Mouse (Mus musculus) kidney, postnatal 0 days (tissue): Measurements from ENCODE around the gene Yy2. TPM values are rescaled to one million over a fixed set of nuclear protein-coding genes. Genes with fewer than 3 reads are reported as not detected.

Source experiments
- ATAC-seq: fragments of 200-750 bp; cut with Nextera tagmentation; replicated peaks from 2 replicates; pipeline ENCODE4 v1.8.0; 2017; ENCODE audit warnings: low read depth, moderate number of reproducible peaks, moderate TSS enrichment, moderate library complexity; ENCODE audit not compliant: low FRiP score
- DNase-seq: peaks from one replicate; pipeline ENCODE4 v3.0.0-alpha.2; 2016; ENCODE audit warnings: low spot score
- H3K27ac ChIP-seq: fragments of 300-500 bp; sonication (generic); 2 replicates; pipeline ENCODE4 v1.5.1; 2014; ENCODE audit warnings: mild to moderate bottlenecking
- H3K27me3 ChIP-seq: fragments of 300-500 bp; sonication (generic); 2 replicates; pipeline ENCODE4 v1.6.1; 2014; ENCODE audit warnings: low read length, mixed read lengths; ENCODE audit not compliant: insufficient read depth
- H3K36me3 ChIP-seq: fragments of 300-500 bp; sonication (generic); 2 replicates; pipeline ENCODE4 v1.6.1; 2014; ENCODE audit warnings: low read length, mixed read lengths; ENCODE audit not compliant: insufficient read depth
- H3K4me1 ChIP-seq: fragments of 300-500 bp; sonication (generic); replicated peaks from 2 replicates; pipeline ENCODE4 v1.6.1; 2014; ENCODE audit warnings: antibody characterized with exemption, low read length, mixed read lengths; ENCODE audit not compliant: insufficient read depth
- H3K4me2 ChIP-seq: fragments of 300-500 bp; sonication (generic); 2 replicates; pipeline ENCODE4 v1.6.1; 2014; ENCODE audit warnings: mild to moderate bottlenecking, low read length, moderate library complexity, mixed read lengths
- H3K4me3 ChIP-seq: fragments of 300-500 bp; sonication (generic); replicated peaks from 2 replicates; pipeline ENCODE4 v1.5.1; 2014; ENCODE audit warnings: low read depth, low read length
- H3K9ac ChIP-seq: fragments of 300-500 bp; sonication (generic); 2 replicates; pipeline ENCODE4 v1.6.1; 2014; ENCODE audit warnings: low read depth, low read length
- H3K9me3 ChIP-seq: fragments of 300-500 bp; sonication (generic); replicated peaks from 2 replicates; pipeline ENCODE4 v1.6.1; 2016; ENCODE audit warnings: low read length, inconsistent platforms, mixed read lengths
- CTCF ChIP-seq: IDR thresholded peaks from 2 replicates; pipeline ENCODE4 v1.5.1; 2016; ENCODE audit warnings: antibody characterized with exemption, low read depth, mild to moderate bottlenecking, moderate library complexity
- WGBS: fragments of 180-500 bp; shearing (Covaris S2); extraction: QIAGEN DNeasy Blood & Tissue Kit; methylation state at CpG from one replicate; pipeline ENCODE4 v1.1.7; 2014; 5-methylcytosine and 5-hydroxymethylcytosine counted together
- polyA plus RNA-seq: library from polyadenylated mRNA; unstranded; fragments of >200 nt; fragmentation: Nextera tagmentation; extraction: Ambion mirVana; gene quantifications from 2 replicates; pipeline ENCODE4 v1.2.1, GENCODE M21; 2015

Yy2 gene
- polyA plus RNA-seq, 1 experiment from 2014 or later = 2.6 TPM

DNA sequence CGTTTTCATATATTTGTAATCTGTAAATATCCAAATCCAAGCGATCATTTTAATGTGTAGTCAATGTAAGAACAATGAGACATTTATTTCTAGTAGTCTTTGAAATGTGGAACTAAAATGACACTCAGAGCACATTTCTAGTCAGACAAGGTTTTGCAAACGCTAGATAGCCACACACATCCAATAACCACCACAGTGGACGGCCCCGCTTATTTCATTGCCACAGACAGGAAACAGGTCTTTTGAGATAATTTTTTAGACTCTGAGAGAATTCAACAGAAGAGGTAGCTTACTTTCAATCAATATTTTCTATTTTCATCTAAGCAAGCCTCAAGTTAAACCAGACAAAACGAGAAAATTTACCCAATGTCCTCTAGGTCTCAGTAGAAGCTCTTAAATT is 27.1 kb upstream of the Yy2 start:
- Histone ChIP-seq H3K36me3 (no peaks in the 10 kb centered on the region), H3K27ac (no peak overlapping the region), H3K27me3 (no peaks in the 10 kb centered on the region), H3K4me1 (no peaks in the 10 kb centered on the region), H3K9ac (no peak overlapping the region), H3K9me3 (no peaks in the 10 kb centered on the region), H3K4me3 (no peak overlapping the region), H3K4me2 (no peak overlapping the region)
- no peak for TF ChIP-seq CTCF
- DNase-seq = no peak
- no peak for ATAC-seq
- WGBS = 83% methylated on average over 6 of the region's 6 CpGs

DNA sequence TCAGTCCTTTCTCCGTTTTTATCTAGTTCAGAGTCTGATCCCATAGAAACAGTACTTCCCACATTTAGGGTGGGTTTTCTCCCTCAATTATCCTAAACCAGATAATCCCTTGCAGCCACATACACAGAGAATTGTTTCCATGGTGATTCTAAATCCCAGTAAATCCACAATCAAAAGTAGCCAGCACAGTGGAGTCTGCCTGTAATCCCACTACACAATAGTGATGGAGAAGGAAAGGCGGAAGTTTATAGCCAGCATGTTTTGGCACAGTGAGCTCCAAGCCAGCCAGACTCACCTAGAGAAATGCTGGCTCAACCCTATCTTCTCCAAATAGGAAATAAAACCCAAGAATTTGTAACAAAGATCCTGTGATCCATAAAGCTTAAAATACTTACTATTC is 25.8 kb upstream of the Yy2 start:
- H3K4me3 ChIP-seq = no peak overlapping the region
- H3K9me3 ChIP-seq = no peaks in the 10 kb centered on the region
- ATAC-seq (no peak), DNase-seq (no peak)
- WGBS = 86% methylated on average over 2 of the region's 2 CpGs
- H3K27ac ChIP-seq = no peak overlapping the region
- no peaks in the 10 kb centered on the region for H3K4me1 ChIP-seq
- H3K36me3 ChIP-seq = no peaks in the 10 kb centered on the region
- H3K4me2 ChIP-seq = no peak overlapping the region
- H3K9ac ChIP-seq = no peak overlapping the region
- no peak for TF ChIP-seq CTCF
- H3K27me3 ChIP-seq = no peaks in the 10 kb centered on the region

DNA sequence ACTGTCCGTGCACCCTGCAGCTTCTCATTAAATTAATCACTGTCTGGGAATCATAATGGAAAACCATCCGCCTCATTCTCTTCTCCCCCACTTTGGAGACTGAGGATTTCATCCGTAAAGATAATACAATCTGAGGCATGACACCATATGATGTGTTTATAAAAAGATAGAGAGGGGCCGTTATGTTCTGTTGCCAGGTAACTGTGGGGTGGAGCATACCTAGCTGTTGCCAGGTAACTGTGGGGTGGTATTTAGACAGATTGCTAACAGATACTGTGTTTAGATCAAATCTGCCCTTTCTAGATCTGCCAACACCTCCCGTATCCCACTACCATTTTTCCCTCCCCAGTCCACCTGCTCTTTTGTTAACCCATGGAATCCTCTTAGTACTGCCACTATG is 18.2 kb upstream of the Yy2 start:
- WGBS = 81% methylated on average over 5 of the region's 5 CpGs
- no peaks in the 10 kb centered on the region for H3K36me3 ChIP-seq
- no peak for TF ChIP-seq CTCF
- H3K4me3 ChIP-seq = no peak overlapping the region
- H3K9ac ChIP-seq = no peak overlapping the region
- ATAC-seq (no peak), DNase-seq (no peak)
- no peaks in the 10 kb centered on the region for H3K9me3 ChIP-seq
- H3K27ac ChIP-seq = no peak overlapping the region
- H3K4me2 ChIP-seq = no peak overlapping the region
- no peaks in the 10 kb centered on the region for H3K27me3 ChIP-seq
- no peaks in the 10 kb centered on the region for H3K4me1 ChIP-seq

DNA sequence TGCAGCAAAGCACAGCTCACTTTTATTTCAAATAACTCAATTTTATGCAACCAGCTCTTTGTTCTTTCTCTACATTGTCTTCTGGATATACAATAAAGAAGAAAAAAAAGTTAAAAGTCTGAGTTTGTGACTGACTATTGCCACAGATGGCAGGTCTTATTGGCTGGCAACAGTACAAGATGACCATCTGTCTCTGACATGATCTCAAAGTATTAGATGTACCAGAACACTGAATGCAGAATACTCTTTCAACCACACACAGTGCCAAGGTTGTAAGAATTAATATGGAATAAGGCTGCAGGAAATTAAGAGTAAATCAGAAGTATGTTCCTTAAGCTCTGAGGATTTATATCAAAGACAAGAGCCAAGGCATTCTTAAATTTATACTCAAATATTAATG is 17.6 kb upstream of the Yy2 start:
- Histone ChIP-seq H3K4me2 (no peak overlapping the region), H3K36me3 (no peaks in the 10 kb centered on the region), H3K27ac (no peak overlapping the region), H3K4me3 (no peak overlapping the region), H3K27me3 (no peaks in the 10 kb centered on the region), H3K9ac (no peak overlapping the region), H3K9me3 (no peaks in the 10 kb centered on the region), H3K4me1 (no peaks in the 10 kb centered on the region)
- no peak for TF ChIP-seq CTCF
- no peak for ATAC-seq
- no peak for DNase-seq

DNA sequence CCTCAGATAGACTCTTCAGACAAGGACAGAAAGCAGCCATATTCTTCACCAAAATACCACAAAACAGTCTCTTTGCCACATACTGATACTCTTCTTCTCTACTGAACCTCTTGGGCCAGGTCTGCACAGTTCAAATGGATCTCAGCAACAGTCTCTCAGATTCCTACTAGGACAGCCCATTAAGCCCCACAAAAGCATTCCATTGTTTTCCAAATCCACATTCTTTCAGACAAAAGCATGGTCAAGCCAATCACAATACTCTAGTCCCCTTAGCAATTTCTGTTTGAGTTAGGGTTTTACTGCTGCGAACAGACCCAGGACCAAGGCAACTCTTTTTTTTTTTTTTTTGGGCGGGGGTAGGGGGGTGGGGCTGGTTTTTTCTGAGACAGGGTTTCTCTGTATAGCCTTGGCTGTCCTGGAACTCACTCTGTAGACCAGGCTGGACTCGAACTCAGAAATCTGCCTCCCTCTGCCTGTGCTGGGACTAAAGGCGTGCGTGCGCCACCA is 10.4 kb upstream of the Yy2 start:
- H3K4me2 ChIP-seq = no peak overlapping the region
- H3K4me3 ChIP-seq = no peak overlapping the region
- H3K27me3 ChIP-seq = no peaks in the 10 kb centered on the region
- no peak overlapping the region for H3K27ac ChIP-seq
- WGBS = 82% methylated on average over 6 of the region's 6 CpGs
- TF ChIP-seq CTCF = no peak
- DNase-seq (no peak), ATAC-seq (no peak)
- no peaks in the 10 kb centered on the region for H3K9me3 ChIP-seq
- H3K36me3 ChIP-seq = no peaks in the 10 kb centered on the region
- H3K9ac ChIP-seq = no peak overlapping the region
- no peaks in the 10 kb centered on the region for H3K4me1 ChIP-seq

DNA sequence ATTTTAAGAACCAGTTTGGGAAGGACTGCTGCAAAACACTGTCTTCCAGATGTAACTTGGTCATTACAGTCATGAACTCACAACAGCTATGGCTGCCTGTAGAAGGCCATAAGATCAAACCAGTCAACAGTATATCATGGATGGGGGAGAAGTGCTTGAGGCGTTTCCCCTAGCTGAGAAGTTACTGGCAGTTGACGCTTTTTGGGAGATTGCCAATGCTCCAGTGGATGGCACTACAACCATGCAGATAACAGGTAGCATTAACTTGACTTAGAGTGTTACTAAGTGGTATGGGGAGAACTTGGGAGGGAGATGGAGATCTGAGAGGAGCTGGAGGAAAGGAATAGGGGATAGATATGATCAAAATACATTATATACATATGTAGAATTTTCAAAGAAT is 5.9 kb upstream of the Yy2 start:
- no peaks in the 10 kb centered on the region for H3K36me3 ChIP-seq
- WGBS = 64% methylated on average over 2 of the region's 2 CpGs
- H3K4me3 ChIP-seq = no peak overlapping the region
- no peaks in the 10 kb centered on the region for H3K9me3 ChIP-seq
- DNase-seq (no peak), ATAC-seq (no peak)
- no peaks in the 10 kb centered on the region for H3K4me1 ChIP-seq
- H3K27ac ChIP-seq = no peak overlapping the region
- H3K27me3 ChIP-seq = no peaks in the 10 kb centered on the region
- no peak for TF ChIP-seq CTCF
- H3K4me2 ChIP-seq = no peak overlapping the region
- no peak overlapping the region for H3K9ac ChIP-seq

DNA sequence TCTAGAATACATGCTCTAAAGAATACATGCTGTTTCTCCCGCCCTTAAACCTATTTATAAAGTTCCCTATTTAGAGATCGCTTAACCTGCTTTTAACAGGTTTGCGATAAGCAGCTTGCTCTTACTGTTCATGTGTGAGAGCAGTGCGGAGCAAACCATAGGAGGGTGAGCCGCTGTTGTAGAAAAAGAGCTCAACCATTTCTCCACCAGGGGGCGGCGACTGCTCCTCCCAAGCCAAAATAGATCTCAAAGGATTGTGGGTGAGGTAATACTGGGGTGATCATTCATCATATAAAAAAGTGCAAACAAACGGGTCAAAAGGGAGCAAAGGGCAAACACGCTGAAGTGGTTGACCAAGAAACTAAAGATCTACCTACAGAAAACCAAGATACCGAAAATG is 5.0 kb downstream of the Yy2 start:
- TF ChIP-seq CTCF = peak; percentile 40
- H3K9ac ChIP-seq = no peak overlapping the region
- no peaks in the 10 kb centered on the region for H3K36me3 ChIP-seq
- ATAC-seq (no peak), DNase-seq (no peak)
- no peak overlapping the region for H3K4me3 ChIP-seq
- H3K4me1 ChIP-seq = no peaks in the 10 kb centered on the region
- no peak overlapping the region for H3K27ac ChIP-seq
- H3K27me3 ChIP-seq = no peaks in the 10 kb centered on the region
- no peak overlapping the region for H3K4me2 ChIP-seq
- no peaks in the 10 kb centered on the region for H3K9me3 ChIP-seq
- WGBS = 84% methylated on average over 10 of the region's 10 CpGs
